Mouse (Mus musculus) retina, embryonic 14.5 days (tissue): ENCODE data around the gene Nr1d2.
"Not testable (repeated sequence)": the region's sequence is repeated elsewhere in the genome, so short reads cannot be mapped to it uniquely, and the experiment has no call there.

ENCODE experiments used
- DNase-seq: peaks from one replicate; pipeline ENCODE4 v3.0.0-alpha.2; 2015; ENCODE audit warnings: low spot score

Nr1d2 gene

DNA sequence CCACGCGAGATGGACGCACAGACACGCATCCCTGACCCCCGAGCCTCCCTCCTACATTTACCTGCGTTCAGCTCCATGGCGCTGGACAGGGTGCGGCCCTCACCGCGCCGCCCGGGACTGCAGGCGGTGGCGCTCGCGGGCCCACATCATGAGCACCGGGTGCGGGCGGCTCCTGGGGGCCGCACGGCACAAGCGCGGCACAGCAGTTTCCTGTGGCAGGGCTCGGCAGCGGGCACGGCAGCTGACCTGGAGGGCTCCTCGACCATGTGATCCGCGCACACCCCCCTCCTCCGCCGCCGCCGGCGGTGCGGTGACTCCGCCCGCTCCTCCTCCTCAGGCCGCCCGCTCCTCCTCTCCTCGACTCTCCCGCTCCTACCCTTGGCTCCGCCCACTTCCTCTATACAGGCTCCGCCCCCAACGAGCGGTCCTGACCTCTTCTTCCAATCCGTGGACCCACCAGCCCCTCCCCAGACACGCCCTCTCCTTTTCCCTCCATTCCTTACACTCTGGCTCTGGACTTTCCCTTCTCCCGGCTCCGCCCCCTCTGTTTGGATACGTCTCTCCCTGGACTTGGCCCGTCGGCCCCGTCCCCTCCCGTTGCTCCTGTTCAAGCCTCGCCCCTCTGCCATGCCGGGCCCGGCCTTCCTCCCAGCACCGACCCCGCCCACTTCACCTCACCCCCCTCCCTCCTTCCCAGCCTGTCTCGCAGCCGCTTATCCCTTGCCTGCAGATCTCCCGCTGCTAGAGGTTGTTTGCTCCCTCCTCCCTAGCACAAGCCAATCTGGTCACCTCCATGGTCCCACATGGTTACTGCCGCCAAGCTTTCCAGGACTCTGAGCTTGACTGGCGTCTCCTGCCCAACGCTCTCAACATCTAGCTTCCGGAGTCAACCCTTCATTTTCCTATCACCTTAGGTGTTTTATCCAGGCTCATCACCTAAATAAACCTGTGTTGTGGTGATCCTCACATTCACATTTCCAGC, at the start of gene Nr1d2:
Nr1d2 (minus strand) TSS at position 378 of the 982 bp plus-strand sequence.
- DNase-seq = peak; percentile 99

DNA sequence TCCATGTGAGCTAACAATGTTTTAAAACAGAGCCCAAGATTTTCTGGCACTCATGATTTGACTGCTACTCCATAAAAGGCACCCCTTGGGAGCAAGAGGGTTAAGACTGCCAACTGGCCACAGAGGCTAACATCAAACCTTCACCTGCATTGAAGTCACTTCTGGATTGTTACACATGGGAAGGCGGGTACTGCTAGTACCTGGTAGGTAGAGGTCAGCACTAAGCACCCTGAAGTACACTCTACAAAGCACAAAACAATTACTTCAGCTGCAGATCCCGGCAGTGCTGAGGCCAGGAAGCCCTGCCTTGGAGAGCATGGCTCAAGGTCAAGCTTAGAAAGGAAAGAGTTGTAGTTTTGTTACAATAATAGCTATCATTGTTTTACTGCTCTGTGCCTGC, 48.5 kb upstream of the Nr1d2 start:
- DNase-seq = no peak

DNA sequence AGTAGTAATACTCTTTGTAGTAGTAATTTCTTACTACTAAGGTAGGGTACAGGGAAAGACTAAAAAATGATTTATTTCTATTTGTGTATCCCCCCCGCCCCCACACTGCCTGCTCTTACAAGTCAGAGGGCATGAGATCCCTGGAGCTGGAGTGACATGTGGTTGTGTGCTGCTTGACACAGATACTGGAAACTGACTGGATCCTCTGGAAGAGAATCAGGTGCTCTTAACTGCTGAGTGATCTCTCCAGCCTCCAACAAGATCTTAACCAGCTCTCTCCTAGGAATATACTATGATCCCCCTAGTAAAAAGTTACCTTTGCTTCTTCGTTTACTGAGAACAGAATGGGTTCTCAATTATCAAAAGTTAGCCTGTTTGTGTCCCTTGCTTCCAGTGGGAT, 47.5 kb upstream of the Nr1d2 start:
- no peak for DNase-seq

DNA sequence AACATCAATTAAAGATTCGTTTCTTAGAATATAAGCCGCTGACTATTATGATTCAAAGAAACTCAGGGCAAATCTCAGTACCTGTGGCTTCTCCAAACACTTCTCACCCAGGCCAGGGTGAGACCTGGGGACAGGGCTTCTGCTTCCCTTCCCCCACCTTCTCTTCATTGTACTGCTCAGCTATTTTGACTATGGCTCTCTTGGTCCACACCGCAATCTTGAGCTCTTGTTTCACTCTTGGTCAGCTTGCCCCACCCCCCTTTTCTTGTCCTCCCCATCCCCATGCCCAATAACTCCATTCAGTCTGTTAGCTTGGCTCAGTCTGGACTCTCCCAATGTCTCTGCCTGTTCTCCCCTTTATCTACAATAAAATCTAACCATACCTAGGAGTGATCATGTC, 46.5 kb upstream of the Nr1d2 start:
- DNase-seq = no peak

DNA sequence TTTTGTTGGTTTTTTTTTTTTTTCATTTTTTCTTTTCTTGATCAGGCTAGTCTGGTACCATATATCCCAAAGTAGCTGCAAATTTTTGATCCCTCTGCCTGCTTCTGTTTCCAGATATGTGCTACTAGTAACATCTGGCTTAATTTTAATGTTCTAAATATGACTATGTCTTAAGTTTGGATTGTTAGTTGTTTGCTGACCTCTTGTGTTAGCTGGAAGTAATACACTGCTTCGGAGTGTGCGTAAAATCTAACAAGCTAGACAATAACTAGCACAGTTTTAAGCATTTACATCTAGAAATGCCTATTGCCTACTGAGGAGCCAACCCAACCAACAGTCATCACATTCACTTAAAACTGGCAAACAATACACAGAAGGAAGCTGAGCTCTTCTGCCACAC, 45.7 kb upstream of the Nr1d2 start:
- DNase-seq = no peak

DNA sequence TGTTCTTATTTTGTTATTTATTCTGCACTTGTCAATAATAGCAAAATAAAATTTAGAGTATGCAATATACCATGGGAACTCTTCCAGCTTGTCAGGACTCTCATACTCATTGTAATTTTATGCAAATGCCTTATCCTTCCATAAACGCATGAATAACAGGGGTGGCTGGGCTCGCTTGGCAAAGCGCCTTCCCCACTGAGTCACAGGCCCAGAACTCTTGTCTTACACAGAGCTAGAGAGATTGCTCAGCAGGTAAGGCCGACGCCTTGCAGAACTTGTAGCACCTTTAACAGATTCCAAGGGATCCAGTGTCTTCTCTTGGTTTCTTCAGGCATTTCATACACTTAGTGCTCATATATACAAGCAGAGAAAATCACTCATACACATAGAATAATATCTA, 41.4 kb upstream of the Nr1d2 start:
- no peak for DNase-seq

DNA sequence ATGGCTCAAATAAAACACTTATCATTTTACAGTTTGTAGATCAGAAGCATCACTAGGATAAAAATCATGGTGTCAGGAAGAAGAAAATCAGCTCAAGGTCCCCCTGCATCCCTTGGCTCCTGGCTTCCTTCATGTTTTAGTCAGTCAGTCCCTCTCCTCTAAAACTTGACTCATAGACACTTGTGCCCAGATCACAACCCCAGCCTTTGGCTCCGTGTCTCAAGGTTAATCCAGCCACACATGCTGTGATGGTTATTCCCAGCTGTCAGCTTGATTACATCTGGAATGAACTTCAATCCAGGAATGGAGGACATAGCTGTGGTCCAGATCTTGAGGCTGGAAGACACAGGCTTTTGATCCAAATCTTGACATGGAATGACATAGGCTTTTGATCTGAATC, 35.6 kb upstream of the Nr1d2 start:
- DNase-seq = no peak

DNA sequence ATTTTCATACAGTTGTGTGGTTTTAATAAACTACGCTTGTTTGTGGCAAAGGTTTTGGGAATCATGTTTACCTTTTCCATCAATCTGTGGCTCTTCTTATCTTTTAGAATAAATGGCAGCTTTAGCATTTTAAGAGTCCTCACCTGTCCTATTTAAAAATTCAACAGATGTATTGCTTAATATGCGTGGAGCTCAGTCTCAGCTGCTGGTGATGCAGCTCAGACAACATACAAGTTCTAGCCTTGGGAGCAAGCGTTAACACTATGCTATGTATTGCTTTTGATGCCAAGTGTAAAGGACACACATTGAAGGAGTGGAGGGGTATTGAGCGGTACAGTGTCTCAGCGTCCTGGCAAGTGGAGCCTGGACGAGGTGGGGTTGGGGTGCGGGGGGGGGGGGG, 32.7 kb upstream of the Nr1d2 start:
- no peak for DNase-seq

DNA sequence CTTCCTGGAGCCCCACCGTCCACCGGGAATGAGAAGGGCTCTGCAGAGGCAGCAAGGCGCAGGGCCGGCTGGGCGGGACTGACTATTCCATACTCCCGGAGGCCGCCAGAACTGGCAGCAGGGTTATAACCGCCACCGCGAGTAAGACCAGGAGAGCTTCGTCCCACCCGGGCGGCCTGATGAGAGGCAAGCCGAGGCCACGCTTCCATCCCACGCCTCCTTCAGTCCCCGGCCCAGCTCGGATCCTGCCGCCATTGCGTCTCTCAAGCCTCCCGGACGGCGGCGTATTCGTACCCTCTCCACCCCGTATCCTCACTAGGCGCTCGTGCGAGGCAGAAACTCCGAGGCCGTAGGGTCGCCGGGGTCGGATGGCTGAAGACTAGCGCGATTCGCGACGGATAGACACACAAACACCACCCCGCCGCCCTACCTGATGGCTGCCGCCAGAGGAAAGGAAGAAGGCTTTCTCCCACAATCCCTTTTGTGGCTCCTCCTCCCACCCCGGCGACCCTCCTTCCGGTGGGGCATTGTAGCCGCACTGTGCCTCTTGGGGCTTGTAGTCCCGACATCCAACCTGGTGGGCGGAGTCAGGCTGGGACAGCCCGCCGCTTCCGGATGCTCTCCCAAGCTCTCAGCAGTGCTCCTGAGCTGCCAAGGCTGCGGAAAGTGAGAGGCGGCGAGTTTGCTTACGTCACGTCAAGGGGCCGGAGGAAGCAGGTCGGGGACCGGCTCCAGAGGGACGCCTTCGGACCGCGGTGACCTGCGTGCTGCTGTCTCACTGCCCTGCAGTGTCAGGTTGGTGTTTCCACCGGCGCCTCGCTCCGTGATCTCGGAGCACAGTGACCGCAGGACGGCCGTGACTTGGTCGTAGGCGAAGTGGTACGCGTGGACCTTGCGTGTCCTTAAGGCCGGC, 31.9 kb upstream of the Nr1d2 start, which contains the start of the genes Nkiras1 and Rpl15:
Nkiras1 (plus strand) TSS at position 608 of the 913 bp plus-strand sequence.
Rpl15 (minus strand) TSS at position 863 of the 913 bp plus-strand sequence.
- peak; percentile 98 for DNase-seq

DNA sequence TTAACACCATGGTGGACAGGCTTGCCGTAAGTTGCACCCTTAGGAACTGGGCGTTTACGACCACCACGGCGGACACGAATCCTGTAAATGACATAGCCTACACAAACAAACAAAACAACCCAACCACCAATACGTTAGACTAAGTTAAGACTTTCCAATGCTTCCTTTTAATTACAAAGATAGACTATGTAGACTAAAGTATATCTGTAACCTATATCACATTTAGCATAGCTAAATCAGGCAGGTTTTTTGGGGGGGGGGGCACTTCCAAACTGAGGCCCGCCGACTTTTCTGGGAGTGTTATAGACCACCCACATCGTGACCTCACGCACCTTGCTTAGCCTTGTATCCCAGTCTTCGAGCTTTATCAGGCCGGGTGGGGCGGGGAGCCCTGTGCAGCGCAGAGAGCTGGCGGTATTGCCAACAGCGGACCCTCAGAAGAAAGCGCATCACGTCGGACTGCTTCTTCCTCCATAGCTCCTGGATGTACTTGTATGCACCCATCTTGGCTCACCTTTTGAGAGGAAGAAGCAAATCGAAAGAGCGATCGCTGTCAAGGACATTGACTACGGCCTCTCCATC, 31.1 kb upstream of the Nr1d2 start:
- peak; percentile 50 for DNase-seq

DNA sequence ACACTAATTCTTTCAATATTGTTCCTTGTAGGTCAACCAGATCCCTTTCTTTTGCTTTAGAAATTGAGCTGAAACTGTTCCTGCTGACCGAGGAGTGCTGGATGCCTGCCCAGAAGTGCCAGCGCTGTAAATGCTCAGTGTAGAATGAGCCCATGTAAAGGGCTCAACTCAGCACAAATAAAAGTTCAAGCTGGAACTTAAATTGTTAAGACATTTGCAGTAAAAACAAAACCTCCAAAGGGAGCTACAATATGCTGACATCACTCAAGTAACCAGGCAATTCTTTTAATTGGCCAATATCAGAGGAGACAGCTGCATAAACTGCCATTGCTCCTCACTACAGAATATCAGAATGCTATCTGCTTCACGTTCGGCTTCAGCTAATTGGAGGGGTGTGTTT, 24.5 kb upstream of the Nr1d2 start:
- no peak for DNase-seq

DNA sequence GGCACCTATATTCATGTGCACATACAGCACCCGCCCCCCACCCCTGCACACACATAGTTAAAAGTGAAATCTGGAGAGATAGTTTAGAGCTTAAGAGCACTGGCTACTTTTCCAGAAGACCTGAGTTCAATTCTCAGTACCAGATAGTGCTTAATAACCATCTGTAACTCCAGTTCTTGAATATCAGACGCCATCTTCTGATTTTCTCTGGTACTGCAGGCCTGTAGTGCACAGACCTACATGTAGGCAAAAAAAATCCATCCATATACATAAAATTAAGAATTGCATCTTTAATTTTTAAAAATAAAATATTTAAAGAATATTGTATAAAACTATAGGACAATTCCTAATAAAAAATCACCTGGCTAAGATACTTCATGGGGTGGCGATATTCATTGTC, 22.3 kb upstream of the Nr1d2 start:
- DNase-seq = no peak

DNA sequence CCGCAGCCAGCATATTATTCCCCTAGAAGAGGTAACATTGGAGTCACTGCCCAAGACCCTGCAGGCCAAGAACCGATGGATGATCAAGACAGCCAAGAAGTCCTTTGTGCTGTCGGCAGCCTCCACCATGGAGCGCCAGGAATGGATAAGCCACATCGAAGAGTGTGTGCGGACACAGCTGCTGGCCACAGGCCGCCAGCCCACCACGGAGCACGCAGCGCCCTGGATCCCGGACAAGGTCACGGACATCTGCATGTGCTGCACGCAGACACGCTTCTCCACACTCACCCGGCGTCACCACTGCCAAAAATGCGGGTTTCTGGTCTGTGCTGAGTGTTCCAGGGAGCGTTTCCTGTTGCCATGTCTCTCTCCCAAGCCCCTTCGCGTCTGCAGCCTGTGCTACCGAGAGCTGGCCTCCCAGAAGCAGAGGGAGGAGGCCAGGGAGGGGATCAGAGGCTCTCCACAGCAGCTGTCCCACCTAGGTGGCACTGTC, 3.8 kb upstream of the Nr1d2 start:
- no peak for DNase-seq

DNA sequence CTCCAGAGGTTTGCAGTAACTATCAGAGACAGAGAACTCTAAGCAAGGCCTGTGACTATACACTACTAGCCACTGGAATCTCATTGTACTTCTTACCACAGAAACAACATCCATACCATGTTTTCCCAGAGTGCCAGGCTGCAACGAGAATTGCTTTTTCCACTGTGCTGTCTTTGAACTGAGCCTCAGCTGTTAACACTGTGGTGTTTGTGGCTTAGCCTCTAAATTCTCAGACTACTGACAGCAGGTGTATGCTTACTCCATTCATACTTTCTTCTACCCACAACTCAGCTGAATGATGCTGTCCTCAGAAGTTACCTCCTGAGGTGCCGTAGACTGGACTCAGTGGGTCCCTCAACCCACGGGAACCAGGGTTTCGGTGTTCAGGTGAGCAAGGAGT, 2.9 kb upstream of the Nr1d2 start:
- no peak for DNase-seq

DNA sequence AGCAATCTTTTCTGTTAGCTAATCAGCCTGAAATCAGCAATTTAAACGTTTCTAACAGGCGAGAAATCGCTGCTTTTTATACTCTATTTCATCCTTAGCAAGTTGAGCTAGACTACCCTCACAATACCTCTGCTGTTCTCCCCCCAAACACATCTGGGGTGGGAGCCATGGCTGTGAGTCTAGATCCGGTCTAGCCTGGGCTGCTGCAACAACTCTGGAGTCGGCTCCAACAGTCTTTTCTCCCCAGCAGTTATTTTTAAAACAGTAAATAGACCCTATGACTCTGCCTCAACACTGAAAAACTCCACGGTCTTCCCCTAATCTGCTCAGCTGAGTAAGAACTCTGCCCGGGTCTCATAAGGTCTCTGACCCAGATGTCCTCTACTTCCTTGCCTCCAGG, 1.2 kb upstream of the Nr1d2 start:
- DNase-seq = no peak

DNA sequence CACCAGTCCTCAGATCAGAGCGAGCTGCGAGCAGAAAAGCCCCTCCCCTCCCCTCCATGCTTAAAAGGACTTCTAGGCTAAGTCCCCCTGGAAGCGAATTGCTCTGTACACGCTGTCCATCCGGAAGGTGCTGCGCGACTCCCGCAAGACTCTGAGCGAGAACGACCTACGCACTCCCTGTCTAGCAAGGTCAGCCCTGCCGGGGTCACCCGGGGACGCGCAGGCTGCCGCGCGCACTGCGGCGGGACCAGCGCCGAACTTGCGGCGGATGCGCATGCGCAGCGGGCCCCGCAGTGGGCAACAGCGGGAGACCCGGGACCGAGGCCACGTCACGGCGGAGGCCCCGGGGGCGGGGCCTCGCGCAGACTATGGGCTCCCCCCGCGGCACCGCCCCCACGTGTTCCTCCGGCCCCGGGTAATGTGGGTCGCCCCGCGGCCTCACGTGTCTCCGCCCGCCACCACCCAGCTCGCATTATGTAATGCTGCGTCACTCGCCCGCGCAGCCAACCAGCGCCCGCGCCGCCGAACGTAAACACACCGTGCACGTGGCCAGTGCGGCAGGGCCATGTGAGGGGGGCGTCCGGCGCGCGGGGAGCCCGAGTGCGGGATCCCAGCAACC, 687 bp downstream of the Nr1d2 start:
- DNase-seq = peak; percentile 96

DNA sequence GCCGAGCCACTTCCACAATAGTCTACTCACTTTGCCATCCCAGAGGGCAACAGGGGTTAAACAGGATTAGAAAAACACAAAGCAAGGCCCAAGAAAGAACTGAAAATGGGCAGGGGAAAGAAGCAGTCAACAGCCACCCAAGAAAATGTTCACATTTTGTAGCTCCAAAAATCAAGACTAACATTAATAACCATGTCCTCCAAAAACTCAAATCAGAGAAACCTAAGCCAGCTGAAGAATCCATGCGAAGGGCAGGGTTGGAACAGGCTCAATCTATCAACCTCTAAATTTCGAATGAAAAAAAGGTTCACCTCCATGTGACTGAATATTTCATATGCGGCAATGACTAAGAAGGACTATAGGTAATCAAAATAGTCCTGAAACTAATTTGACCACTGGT, 1.5 kb downstream of the Nr1d2 start:
- DNase-seq = no peak

DNA sequence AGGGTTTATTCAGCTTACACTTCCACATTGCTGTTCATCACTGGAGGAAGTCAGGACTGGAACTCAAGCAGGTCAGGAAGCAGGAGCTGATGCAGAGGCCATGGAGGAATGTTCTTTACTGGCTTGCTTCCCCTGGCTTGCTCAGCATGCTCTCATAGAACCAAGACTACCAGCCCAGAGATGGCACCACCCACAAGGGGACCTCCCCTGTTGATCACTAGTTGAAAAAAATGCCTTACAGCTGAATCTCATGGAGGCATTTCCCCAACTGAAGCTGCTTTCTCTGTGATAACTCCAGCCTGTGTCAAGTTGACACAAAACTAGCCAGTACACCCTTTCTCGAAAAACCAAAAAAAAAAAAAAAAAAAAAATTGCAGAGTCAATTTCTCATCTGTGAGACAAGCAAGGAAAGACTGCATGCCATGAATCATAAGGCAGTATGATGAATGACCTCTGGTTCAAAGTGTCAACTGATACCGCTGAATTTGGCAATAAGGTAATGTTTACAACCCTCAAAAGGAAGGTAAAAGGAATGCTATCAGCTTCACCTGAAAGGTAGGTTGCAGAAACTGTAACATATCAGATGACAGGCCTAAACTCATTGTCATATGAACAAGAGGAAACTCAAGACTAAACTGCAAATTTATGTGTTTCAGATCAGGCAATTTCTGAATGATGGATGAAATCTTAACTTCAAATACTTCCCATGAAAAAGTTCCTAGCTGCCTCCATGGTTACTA, 2.3 kb downstream of the Nr1d2 start:
- not testable (repeated sequence) for DNase-seq

DNA sequence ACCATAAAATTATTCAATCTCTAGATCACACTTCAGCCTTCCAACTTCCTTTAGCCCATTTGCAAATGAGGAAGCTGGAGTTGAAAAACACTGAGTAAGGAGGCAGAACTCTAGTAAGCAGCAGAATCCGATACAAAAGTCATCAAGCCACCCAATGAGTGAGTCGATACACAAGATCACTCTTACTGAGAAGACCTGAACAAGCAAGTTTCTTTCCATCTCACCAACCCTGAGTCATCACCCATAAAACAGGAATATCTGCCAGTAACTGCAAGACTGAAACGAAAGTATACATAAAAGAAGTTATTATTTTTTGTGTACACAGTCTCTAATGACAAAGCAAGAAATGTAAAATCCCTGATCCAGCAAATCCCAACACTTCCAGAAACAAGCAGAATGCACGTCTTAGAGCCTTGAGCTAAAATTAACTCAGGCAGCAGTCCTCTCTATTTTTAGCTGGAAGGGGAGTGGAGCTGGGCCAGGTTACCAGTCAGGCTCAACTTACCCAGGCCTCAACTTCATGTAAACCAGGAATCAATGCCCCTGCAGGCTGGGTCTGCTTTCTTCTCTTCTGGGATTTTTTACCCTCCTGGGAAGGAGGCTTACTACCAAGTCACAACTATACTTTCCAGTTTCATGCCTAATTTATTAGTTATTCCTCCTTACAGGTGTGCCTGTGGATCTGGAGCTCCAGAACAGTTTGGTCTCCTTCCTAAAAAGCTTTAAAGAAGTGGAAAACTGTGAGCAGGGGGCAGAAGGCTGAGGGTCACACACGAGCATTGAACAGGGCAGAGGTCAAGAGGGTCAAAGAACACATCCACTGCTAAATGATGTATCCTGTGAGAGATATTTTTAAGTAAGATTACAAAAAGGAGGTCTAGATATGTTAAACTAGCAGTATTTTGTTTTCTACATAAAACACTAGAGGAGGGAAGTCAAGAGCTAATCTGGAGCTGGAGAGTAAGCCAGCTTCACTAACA, 4.7 kb downstream of the Nr1d2 start:
- no peak for DNase-seq

DNA sequence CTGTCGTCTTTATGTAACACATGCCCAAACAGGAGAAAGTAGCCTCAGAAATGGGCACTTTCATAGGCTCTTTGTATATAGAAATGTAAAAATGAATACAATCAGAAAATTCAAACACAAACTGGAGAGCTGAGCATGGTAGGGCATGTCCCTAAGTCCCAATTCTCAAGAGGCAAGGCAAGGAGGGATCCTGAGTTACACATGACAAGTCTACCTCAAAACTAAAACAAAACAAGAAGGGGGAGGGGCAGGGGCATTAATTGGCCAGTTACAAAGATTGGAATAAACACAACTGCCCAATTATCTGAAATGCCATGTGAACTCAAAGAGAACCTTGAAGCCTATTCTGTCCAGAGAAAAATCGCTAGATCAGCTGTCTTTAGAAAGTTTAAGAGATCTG, 5.9 kb downstream of the Nr1d2 start:
- no peak for DNase-seq
